Mouse (Mus musculus): Measurements from ENCODE around the gene Nck2. TPM values are rescaled to one million over a fixed set of nuclear protein-coding genes. Genes with fewer than 3 reads are reported as not detected.

Nck2 gene
- polyA plus RNA-seq, 1 experiment from 2014 or later, result 28.8 TPM

DNA sequence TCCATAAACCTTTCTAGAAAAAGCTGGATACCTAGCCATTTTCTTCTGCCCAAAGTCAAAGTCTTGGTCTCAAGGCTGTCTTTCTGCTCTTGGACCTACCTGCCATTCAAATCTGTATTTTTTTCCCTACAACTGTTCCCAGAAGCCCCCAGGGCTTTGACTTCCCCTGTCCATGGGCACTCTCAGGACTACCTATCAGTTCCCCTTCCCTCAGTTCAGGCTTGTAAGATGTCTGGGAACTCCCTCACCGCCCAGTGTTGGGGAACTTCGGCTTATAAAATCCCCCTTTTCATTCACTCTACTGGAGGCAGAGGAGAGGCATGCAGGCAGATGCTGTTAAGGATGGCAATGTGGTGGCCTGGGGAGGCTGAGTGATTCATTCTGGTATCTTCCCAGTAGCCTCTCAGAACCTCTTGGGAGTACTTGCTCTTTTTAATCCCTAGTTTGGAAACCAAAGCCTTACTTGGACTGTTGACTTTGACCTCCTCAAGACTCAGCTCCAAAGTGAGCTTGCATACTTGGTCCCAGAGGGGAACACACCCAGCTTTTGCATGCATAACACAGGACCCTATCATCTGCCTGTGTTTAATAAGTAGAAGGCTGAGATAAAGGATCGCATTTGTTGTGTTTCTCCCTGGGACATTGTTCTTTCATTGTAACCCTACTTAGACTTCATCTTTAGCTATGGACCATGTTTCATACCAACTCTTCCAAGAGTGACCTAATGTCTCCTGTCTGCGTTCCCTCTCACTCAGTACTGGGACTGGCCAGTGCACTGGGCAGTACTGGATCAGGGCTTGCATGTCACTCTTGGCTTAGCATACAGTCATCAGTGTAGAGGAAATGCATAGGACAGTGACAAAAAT, 27.0 kb downstream of the Nck2 start:
- Histone ChIP-seq H3K9me3 (ENCODE audit: control insufficient read depth, low read length) (no peaks in the 10 kb centered on the region), H3K27me3 (ENCODE audit: control insufficient read depth, insufficient read depth, low read length) (no peaks in the 10 kb centered on the region), H3K4me3 (ENCODE audit: control insufficient read depth in 1 of 2, insufficient read depth in 1 of 2, low read depth in 1 of 2, low read length in 2 of 2) (no peak overlapping the region), H3K27ac (replicated peaks in 1 of 2; ENCODE audit: control insufficient read depth in 1 of 2, insufficient read depth in 1 of 2, low read depth in 2 of 2, low read length in 2 of 2) (no peak overlapping the region), H3K4me2 (ENCODE audit: low read length) (no peak overlapping the region), H3K4me1 (ENCODE audit: control insufficient read depth in 2 of 2, insufficient read depth in 2 of 2, low read length in 2 of 2) (peaks cover 29 to 66% of the 10 kb centered on the region in 2 experiments), H3K9ac (ENCODE audit: low read length) (no peak overlapping the region), H3K36me3 (ENCODE audit: control insufficient read depth, insufficient read depth, low read length) (no peaks in the 10 kb centered on the region)
- ATAC-seq (ENCODE audit: insufficient number of reproducible peaks, insufficient read depth, low FRiP score, low read depth), result no peak
- WGBS, result 81% methylated on average over 4 of the region's 4 CpGs

GRCm38 (mm10) chr1:43472046-43472649, 27.8 kb downstream of the Nck2 start:
- ATAC-seq (ENCODE audit: insufficient number of reproducible peaks, insufficient read depth, low FRiP score, low read depth), result no peak
- no peaks in the 10 kb centered on the region for H3K9me3 ChIP-seq (ENCODE audit: control insufficient read depth, low read length)
- no peaks in the 10 kb centered on the region for H3K36me3 ChIP-seq (ENCODE audit: control insufficient read depth, insufficient read depth, low read length)
- no peak overlapping the region for H3K9ac ChIP-seq (ENCODE audit: low read length)
- H3K27ac ChIP-seq (replicated peaks in 1 of 2; ENCODE audit: control insufficient read depth in 1 of 2, insufficient read depth in 1 of 2, low read depth in 2 of 2, low read length in 2 of 2), result no peak overlapping the region
- peaks cover 26 to 60% of the 10 kb centered on the region in 2 experiments for H3K4me1 ChIP-seq (ENCODE audit: control insufficient read depth in 2 of 2, insufficient read depth in 2 of 2, low read length in 2 of 2)
- no peaks in the 10 kb centered on the region for H3K27me3 ChIP-seq (ENCODE audit: control insufficient read depth, insufficient read depth, low read length)
- H3K4me2 ChIP-seq (ENCODE audit: low read length), result no peak overlapping the region
- no peak overlapping the region for H3K4me3 ChIP-seq (ENCODE audit: control insufficient read depth in 1 of 2, insufficient read depth in 1 of 2, low read depth in 1 of 2, low read length in 2 of 2)
- WGBS, result 73% methylated on average over 8 of the region's 8 CpGs

DNA sequence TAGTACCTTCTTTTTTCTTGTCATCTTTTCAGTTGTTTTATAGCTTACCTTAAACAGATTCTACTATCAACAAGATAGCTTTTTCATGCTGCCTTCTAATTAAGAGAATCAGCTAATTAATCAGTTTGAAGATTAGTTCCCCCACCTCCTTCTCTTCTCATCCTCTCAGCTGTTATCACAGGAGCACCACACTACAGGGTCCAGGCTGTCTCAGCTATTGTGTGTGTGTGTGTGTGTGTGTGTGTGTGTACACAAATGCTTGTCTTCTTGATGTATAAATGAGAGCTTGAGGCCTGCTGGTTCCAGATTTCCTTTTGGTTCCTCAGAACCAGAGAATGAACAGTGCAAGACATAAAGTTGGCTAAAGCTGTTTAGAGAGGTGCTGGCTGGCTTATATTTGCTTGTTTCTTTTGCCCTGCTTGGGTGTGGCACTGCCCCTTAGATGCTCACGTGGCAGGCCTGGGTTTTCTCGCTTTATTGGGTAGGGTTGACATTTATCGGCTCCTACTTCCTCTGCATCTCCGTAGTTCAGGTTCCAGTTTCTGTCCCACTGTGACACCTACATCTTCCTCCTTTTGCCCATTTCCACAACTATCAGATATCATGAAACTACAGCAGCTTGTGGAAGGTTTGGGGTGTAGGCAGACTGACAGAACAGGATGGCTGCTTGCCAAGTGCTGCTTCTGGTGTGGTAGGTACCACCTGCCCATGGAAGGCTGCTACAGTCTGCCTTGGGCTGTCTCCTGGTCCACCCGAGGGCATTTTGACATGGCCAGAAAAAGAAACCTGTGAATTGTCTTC, 29.6 kb downstream of the Nck2 start:
- Histone ChIP-seq H3K9me3 (ENCODE audit: control insufficient read depth, low read length) (no peaks in the 10 kb centered on the region), H3K27ac (replicated peaks in 1 of 2; ENCODE audit: control insufficient read depth in 1 of 2, insufficient read depth in 1 of 2, low read depth in 2 of 2, low read length in 2 of 2) (peak overlapping the region in 1 of 2 experiments; percentile 35; a peak in 1 of 4 replicates), H3K36me3 (ENCODE audit: control insufficient read depth, insufficient read depth, low read length) (no peaks in the 10 kb centered on the region), H3K9ac (ENCODE audit: low read length) (no peak overlapping the region; the same call in 1 of the 2 replicates), H3K4me2 (ENCODE audit: low read length) (no peak overlapping the region), H3K27me3 (ENCODE audit: control insufficient read depth, insufficient read depth, low read length) (no peaks in the 10 kb centered on the region), H3K4me3 (ENCODE audit: control insufficient read depth in 1 of 2, insufficient read depth in 1 of 2, low read depth in 1 of 2, low read length in 2 of 2) (no peak overlapping the region), H3K4me1 (ENCODE audit: control insufficient read depth in 2 of 2, insufficient read depth in 2 of 2, low read length in 2 of 2) (peaks cover 16 to 42% of the 10 kb centered on the region in 2 experiments)
- ATAC-seq (ENCODE audit: insufficient number of reproducible peaks, insufficient read depth, low FRiP score, low read depth), result no peak
- WGBS, result 48% methylated on average over 5 of the region's 5 CpGs

DNA sequence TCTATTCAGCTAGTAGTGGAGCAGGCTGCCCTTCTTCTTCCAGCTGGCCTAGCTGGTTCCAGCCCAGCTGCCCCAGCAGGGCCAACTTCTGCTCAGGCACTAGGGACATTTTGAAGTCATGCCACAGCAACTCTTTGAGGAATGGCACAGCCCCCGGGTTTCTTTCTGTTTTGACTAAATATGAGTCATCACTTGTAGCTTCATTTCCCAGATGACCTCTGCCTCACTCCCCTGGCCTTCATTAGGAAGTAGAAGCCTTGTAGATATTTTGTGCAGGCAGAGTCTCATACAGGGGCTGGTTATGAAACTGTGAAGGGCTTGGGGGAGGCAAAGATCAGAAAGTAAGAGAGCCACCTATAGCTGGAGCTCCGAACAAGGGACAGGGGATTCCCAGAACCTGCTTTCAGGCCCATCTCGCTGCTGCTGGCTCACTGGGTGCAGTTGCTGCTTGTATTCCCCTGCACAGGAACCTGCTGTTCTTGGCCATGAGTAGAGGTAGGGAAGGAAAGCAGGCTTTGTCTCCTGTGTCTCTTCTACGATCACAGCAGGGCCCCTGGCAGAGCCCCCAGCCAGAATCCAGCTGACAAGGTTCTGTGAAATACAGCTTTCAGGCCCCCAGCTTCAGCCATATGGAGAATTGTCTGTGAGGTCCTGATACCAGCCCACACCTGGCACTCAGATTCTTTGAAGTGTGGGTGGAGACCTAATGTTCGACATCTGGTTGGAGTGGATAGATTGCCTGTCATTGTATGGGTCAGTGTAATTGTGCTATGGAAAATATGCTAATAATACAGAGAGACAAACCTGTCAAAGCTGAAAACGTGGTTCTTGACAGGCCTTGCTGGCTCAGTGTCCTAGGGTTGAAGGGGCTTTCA, 30.4 kb downstream of the Nck2 start:
- WGBS, result 47% methylated on average over 6 of the region's 6 CpGs
- Histone ChIP-seq H3K9me3 (ENCODE audit: control insufficient read depth, low read length) (no peaks in the 10 kb centered on the region), H3K27me3 (ENCODE audit: control insufficient read depth, insufficient read depth, low read length) (no peaks in the 10 kb centered on the region), H3K9ac (ENCODE audit: low read length) (peak overlapping the region; percentile 31; the same call in 1 of the 2 replicates), H3K4me3 (ENCODE audit: control insufficient read depth in 1 of 2, insufficient read depth in 1 of 2, low read depth in 1 of 2, low read length in 2 of 2) (no peak overlapping the region), H3K36me3 (ENCODE audit: control insufficient read depth, insufficient read depth, low read length) (no peaks in the 10 kb centered on the region), H3K4me1 (ENCODE audit: control insufficient read depth in 2 of 2, insufficient read depth in 2 of 2, low read length in 2 of 2) (peaks cover 14 to 41% of the 10 kb centered on the region in 2 experiments), H3K27ac (replicated peaks in 1 of 2; ENCODE audit: control insufficient read depth in 1 of 2, insufficient read depth in 1 of 2, low read depth in 2 of 2, low read length in 2 of 2) (peak overlapping the region in 1 of 2 experiments; percentile 35; a peak in 1 of 4 replicates), H3K4me2 (ENCODE audit: low read length) (no peak overlapping the region)
- no peak for ATAC-seq (ENCODE audit: insufficient number of reproducible peaks, insufficient read depth, low FRiP score, low read depth)

DNA sequence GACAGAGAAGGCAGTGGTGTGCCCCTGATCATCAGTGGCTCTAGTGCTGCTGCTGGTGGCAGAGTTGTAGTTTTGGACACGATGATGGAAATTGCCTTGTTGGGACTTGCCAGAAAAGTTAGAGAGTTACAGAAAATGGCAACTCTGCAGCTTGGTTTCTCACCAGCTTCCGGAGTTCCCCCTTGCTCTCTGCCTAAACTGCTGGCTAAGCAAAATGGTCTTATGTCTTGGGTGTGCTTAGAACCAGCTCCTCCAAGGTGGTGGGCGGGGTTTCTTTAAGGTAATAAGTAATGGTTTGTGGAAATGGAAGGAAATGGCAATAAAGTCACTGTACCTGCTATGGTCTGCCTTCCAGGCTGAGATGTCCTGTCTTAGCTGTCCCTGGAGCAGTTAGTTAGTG, 33.6 kb downstream of the Nck2 start:
- H3K9ac ChIP-seq (ENCODE audit: low read length), result no peak overlapping the region
- H3K27ac ChIP-seq (replicated peaks in 1 of 2; ENCODE audit: control insufficient read depth in 1 of 2, insufficient read depth in 1 of 2, low read depth in 2 of 2, low read length in 2 of 2), result no peak overlapping the region
- no peaks in the 10 kb centered on the region for H3K36me3 ChIP-seq (ENCODE audit: control insufficient read depth, insufficient read depth, low read length)
- no peak for ATAC-seq (ENCODE audit: insufficient number of reproducible peaks, insufficient read depth, low FRiP score, low read depth)
- H3K4me3 ChIP-seq (ENCODE audit: control insufficient read depth in 1 of 2, insufficient read depth in 1 of 2, low read depth in 1 of 2, low read length in 2 of 2), result no peak overlapping the region
- H3K4me1 ChIP-seq (ENCODE audit: control insufficient read depth in 2 of 2, insufficient read depth in 2 of 2, low read length in 2 of 2), result peaks cover 11 to 39% of the 10 kb centered on the region in 2 experiments
- no peak overlapping the region for H3K4me2 ChIP-seq (ENCODE audit: low read length)
- 95% methylated on average over 3 of the region's 3 CpGs for WGBS
- H3K27me3 ChIP-seq (ENCODE audit: control insufficient read depth, insufficient read depth, low read length), result no peaks in the 10 kb centered on the region
- H3K9me3 ChIP-seq (ENCODE audit: control insufficient read depth, low read length), result no peaks in the 10 kb centered on the region

- H3K9ac ChIP-seq (ENCODE audit: low read length), result no peak overlapping the region
Measured at GRCm38 (mm10) chr1:43485204-43485603, 40.8 kb downstream of the Nck2 start.

DNA sequence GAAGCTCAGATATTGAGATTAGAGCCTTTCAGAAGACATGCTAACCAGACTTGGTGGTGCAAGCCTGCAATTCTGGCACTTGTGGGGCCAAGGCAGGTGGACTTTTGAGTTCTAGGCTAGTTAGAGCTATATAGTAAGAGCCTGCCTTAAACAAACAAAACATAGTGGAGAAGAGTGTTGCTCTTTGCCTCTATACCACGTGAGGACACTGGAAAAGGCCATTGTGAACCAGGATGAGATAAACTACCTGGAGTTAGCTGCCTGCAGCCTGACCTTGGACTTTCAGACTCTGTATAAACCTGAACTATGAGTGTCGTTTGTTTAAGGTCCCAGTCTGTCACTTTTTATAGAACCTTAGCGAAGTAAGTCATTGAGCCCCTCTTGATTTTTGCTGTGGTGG, 42.1 kb downstream of the Nck2 start:
- Histone ChIP-seq H3K9ac (ENCODE audit: low read length) (no peak overlapping the region), H3K36me3 (ENCODE audit: control insufficient read depth, insufficient read depth, low read length) (no peaks in the 10 kb centered on the region), H3K9me3 (ENCODE audit: control insufficient read depth, low read length) (no peaks in the 10 kb centered on the region), H3K27me3 (ENCODE audit: control insufficient read depth, insufficient read depth, low read length) (no peaks in the 10 kb centered on the region), H3K27ac (replicated peaks in 1 of 2; ENCODE audit: control insufficient read depth in 1 of 2, insufficient read depth in 1 of 2, low read depth in 2 of 2, low read length in 2 of 2) (no peak overlapping the region), H3K4me1 (ENCODE audit: control insufficient read depth in 2 of 2, insufficient read depth in 2 of 2, low read length in 2 of 2) (peaks cover 3 to 23% of the 10 kb centered on the region in 2 experiments), H3K4me2 (ENCODE audit: low read length) (no peak overlapping the region), H3K4me3 (ENCODE audit: control insufficient read depth in 1 of 2, insufficient read depth in 1 of 2, low read depth in 1 of 2, low read length in 2 of 2) (no peak overlapping the region)
- ATAC-seq (ENCODE audit: insufficient number of reproducible peaks, insufficient read depth, low FRiP score, low read depth), result no peak
- WGBS, result 60% methylated on average over 3 of the region's 3 CpGs

More at GRCm38 (mm10) chr1:43485204-43485603, 40.8 kb downstream of the Nck2 start:
- 94% methylated on average over 9 of the region's 9 CpGs for WGBS
- Histone ChIP-seq H3K27ac (replicated peaks in 1 of 2; ENCODE audit: control insufficient read depth in 1 of 2, insufficient read depth in 1 of 2, low read depth in 2 of 2, low read length in 2 of 2) (no peak overlapping the region), H3K36me3 (ENCODE audit: control insufficient read depth, insufficient read depth, low read length) (no peaks in the 10 kb centered on the region), H3K4me3 (ENCODE audit: control insufficient read depth in 1 of 2, insufficient read depth in 1 of 2, low read depth in 1 of 2, low read length in 2 of 2) (no peak overlapping the region), H3K9me3 (ENCODE audit: control insufficient read depth, low read length) (no peaks in the 10 kb centered on the region), H3K4me2 (ENCODE audit: low read length) (no peak overlapping the region), H3K4me1 (ENCODE audit: control insufficient read depth in 2 of 2, insufficient read depth in 2 of 2, low read length in 2 of 2) (peaks cover 3 to 28% of the 10 kb centered on the region in 2 experiments), H3K27me3 (ENCODE audit: control insufficient read depth, insufficient read depth, low read length) (no peaks in the 10 kb centered on the region)
- no peak for ATAC-seq (ENCODE audit: insufficient number of reproducible peaks, insufficient read depth, low FRiP score, low read depth)
